Comparison of ENCODE assay signal across 10 mouse cellular contexts in the genomic region with DNA sequence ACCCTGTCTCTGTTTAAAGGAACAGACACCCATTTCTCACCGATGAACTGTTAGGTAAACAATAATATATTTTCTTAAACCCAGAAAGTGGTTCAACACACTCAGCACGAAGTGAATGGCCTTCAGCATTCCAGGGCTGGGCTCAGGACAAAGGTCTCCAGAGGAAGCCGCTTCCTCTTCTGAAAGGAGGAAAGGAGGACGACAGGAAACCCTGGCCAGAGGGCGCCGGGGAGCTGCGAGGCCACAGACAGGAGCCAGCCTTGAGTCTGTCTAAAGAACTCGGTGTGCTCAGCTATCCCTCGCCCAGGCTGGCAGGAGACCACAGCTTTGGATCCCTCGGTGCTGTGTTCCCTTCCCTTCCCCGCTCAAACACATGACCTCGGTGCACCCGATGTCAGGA. TPM values are rescaled to one million over a fixed set of nuclear protein-coding genes. Genes with fewer than 3 reads are reported as not detected.
DNase-seq lines count a peak whose midpoint lies in the region; ATAC-seq and TF ChIP-seq lines count a peak whose summit lies in the region.
"Had no signal": no experiment of that assay in that cellular context is flagged by ENCODE, and none has a peak within 500 bp of the region (broad histone marks: within the 10 kb centered on the region; RNA-seq: fewer than 3 reads in every experiment).

No protein-coding gene starts in this region.

- no peak for TF ChIP-seq POLR2A in heart, adult 2 months (IDR thresholded peaks at IDR 0.05; ENCODE audit: insufficient read depth, low read depth, low read length)
- TF ChIP-seq POLR2A in CH12.LX (IDR thresholded peaks at IDR 0.05; ENCODE audit: low read depth, low read length): no peak

- peak overlapping the region; percentile 22; the same call in 1 of the 2 replicates for H3K9ac ChIP-seq in heart, embryonic 14.5 days (ENCODE audit: low read length)
- no peak overlapping the region for H3K9ac ChIP-seq in heart, adult 2 months (ENCODE audit: low read depth, low read length)
- no peak overlapping the region; the same call in 1 of the 2 replicates for H3K9ac ChIP-seq in CH12.LX (ENCODE audit: insufficient read depth, low read depth)
- no peak overlapping the region for H3K9ac ChIP-seq in forebrain, embryonic 14.5 days (ENCODE audit: low read length)
- H3K9ac ChIP-seq: limb, embryonic 12.5 days had no signal

- TF ChIP-seq EP300 in heart, adult 2 months (IDR thresholded peaks at IDR 0.05; ENCODE audit: insufficient read depth, low read depth, low read length): no peak
- no peak for TF ChIP-seq EP300 in CH12.LX (IDR thresholded peaks at IDR 0.05; ENCODE audit: low read length)

- 15% methylated on average over 13 of the region's 13 CpGs for WGBS in heart, embryonic 14.5 days
- 15% methylated on average over 13 of the region's 13 CpGs for WGBS in heart, adult 2 months
- 12% methylated on average over 13 of the region's 13 CpGs for WGBS in large intestine, adult 2 months
- 24% methylated on average over 13 of the region's 13 CpGs for WGBS in forebrain, embryonic 14.5 days

- ATAC-seq in heart, embryonic 14.5 days (ENCODE audit: insufficient number of reproducible peaks, insufficient read depth, low FRiP score, low read depth): no peak
- no peak for ATAC-seq in forebrain, embryonic 14.5 days

- H3K36me3 ChIP-seq in heart, embryonic 14.5 days (ENCODE audit: control insufficient read depth, insufficient read depth, low read length): no peaks in the 10 kb centered on the region
- H3K36me3 ChIP-seq in heart, adult 2 months (ENCODE audit: control insufficient read depth, insufficient read depth, low read length): no peaks in the 10 kb centered on the region
- H3K36me3 ChIP-seq in CH12.LX (replicated peaks in 1 of 2; ENCODE audit: control insufficient read depth in 1 of 2, insufficient read depth in 1 of 2, low read length in 1 of 2): no peaks in the 10 kb centered on the region
- no peaks in the 10 kb centered on the region for H3K36me3 ChIP-seq in forebrain, embryonic 14.5 days (ENCODE audit: control insufficient read depth, insufficient read depth, low read length)
- H3K36me3 ChIP-seq: limb, embryonic 12.5 days had no signal

- H3K4me3 ChIP-seq in heart, embryonic 14.5 days (ENCODE audit: control insufficient read depth in 1 of 2, insufficient read depth in 1 of 2, low read depth in 1 of 2, low read length in 2 of 2): no peak overlapping the region
- H3K4me3 ChIP-seq in heart, adult 2 months: no peak overlapping the region
- H3K4me3 ChIP-seq in CH12.LX (replicated peaks in 1 of 3; ENCODE audit: low read depth in 2 of 3, low read length in 2 of 3, poor library complexity in 1 of 3): no peak overlapping the region
- no peak overlapping the region for H3K4me3 ChIP-seq in forebrain, embryonic 14.5 days (ENCODE audit: low read depth, low read length)
- H3K4me3 ChIP-seq: limb, embryonic 12.5 days had no signal

- H3K4me2 ChIP-seq in heart, embryonic 14.5 days (ENCODE audit: low read length): peak overlapping the region; percentile 29
- peak overlapping the region; percentile 63 for H3K4me2 ChIP-seq in CH12.LX (ENCODE audit: insufficient read depth, low read depth, poor library complexity, severe bottlenecking)
- no peak overlapping the region for H3K4me2 ChIP-seq in forebrain, embryonic 14.5 days (ENCODE audit: low read length)
- H3K4me2 ChIP-seq: limb, embryonic 12.5 days had no signal

- intact Hi-C loops in heart, adult 2 months (cut with DNase I): no loop called here

- H3K9me3 ChIP-seq in heart, embryonic 14.5 days (ENCODE audit: control insufficient read depth, low read length): no peaks in the 10 kb centered on the region
- peaks cover 5% of the 10 kb centered on the region for H3K9me3 ChIP-seq in CH12.LX (replicated peaks; ENCODE audit: low read length)
- no peaks in the 10 kb centered on the region for H3K9me3 ChIP-seq in forebrain, embryonic 14.5 days (replicated peaks; ENCODE audit: control insufficient read depth, low read length)
- H3K9me3 ChIP-seq: limb, embryonic 12.5 days had no signal

- H3K27me3 ChIP-seq in heart, embryonic 14.5 days (ENCODE audit: control insufficient read depth, insufficient read depth, low read length): no peaks in the 10 kb centered on the region; the same call in 1 of the 2 replicates
- H3K27me3 ChIP-seq in heart, adult 2 months (ENCODE audit: control insufficient read depth, insufficient read depth, low read length): no peaks in the 10 kb centered on the region
- no peaks in the 10 kb centered on the region for H3K27me3 ChIP-seq in CH12.LX (replicated peaks)
- H3K27me3 ChIP-seq in forebrain, embryonic 14.5 days (replicated peaks; ENCODE audit: control insufficient read depth, insufficient read depth, low read length): no peaks in the 10 kb centered on the region

- TF ChIP-seq RAD21 in CH12.LX (IDR thresholded peaks at IDR 0.05; ENCODE audit: low read depth, low read length): no peak

- peaks cover 5 to 9% of the 10 kb centered on the region in 2 experiments; a peak in 3 of 4 replicates for H3K4me1 ChIP-seq in heart, embryonic 14.5 days (ENCODE audit: control insufficient read depth in 2 of 2, insufficient read depth in 2 of 2, low read length in 2 of 2)
- no peaks in the 10 kb centered on the region for H3K4me1 ChIP-seq in heart, adult 2 months (ENCODE audit: control insufficient read depth, insufficient read depth, low read length)
- peaks cover 2 to 19% of the 10 kb centered on the region in 2 experiments; a peak in 3 of 4 replicates for H3K4me1 ChIP-seq in CH12.LX (ENCODE audit: control insufficient read depth in 1 of 2, insufficient read depth in 2 of 2)
- H3K4me1 ChIP-seq in forebrain, embryonic 14.5 days (ENCODE audit: control insufficient read depth, insufficient read depth, low read length): no peaks in the 10 kb centered on the region

- H3K27ac ChIP-seq in heart, embryonic 14.5 days (replicated peaks in 1 of 2; ENCODE audit: control insufficient read depth in 1 of 2, insufficient read depth in 1 of 2, low read depth in 2 of 2, low read length in 2 of 2): no peak overlapping the region
- no peak overlapping the region for H3K27ac ChIP-seq in heart, adult 2 months
- H3K27ac ChIP-seq in CH12.LX (ENCODE audit: insufficient read depth, low read depth): no peak overlapping the region
- H3K27ac ChIP-seq in forebrain, embryonic 14.5 days (ENCODE audit: low read depth, low read length): no peak overlapping the region
- H3K27ac ChIP-seq: limb, embryonic 12.5 days had no signal

- in situ Hi-C loops in CH12.LX (cut with MboI; ENCODE audit: low pct_ligation_motif_present, low pct_unique_long_range_greater_than_20kb, low sequenced_read_pairs): no loop called here

- no peak for TF ChIP-seq CTCF in heart, adult 2 months (IDR thresholded peaks at IDR 0.05)
- 0 out of 4 replicates have a peak, but pooled peaks of 1 of the 2 experiments have one; percentile 17 for TF ChIP-seq CTCF in CH12.LX (conservative IDR thresholded peaks at IDR 0.05 in 1 of 2, IDR thresholded peaks at IDR 0.05 in 1 of 2; ENCODE audit: low read depth in 2 of 2, low read length in 2 of 2)

- dilution Hi-C loops in CH12.LX (cut with MboI; ENCODE audit: extremely low pct_ligation_motif_present, extremely low pct_unique_long_range_greater_than_20kb, low sequenced_read_pairs): no loop called here

- DNase-seq in heart, adult 2 months: no peak
- no peak for DNase-seq in CH12.LX (ENCODE audit: extremely low read depth)
- peak; percentile 44 for DNase-seq in embryo, embryonic 9.5 days (ENCODE audit: extremely low spot score)
- peak; percentile 48 for DNase-seq in large intestine, adult 2 months (ENCODE audit: low read depth, low spot score)
- DNase-seq in forebrain, embryonic 14.5 days (ENCODE audit: low spot score): no peak
- DNase-seq in right cerebral cortex, postnatal 10 days (ENCODE audit: low spot score in 2 of 2): no peak
- DNase-seq in right cerebral cortex, postnatal 25 days: no peak

- no peaks in the 10 kb centered on the region for H3K79me2 ChIP-seq in heart, adult 2 months (replicated peaks; ENCODE audit: control insufficient read depth, insufficient read depth, low read length)
- H3K79me2 ChIP-seq in CH12.LX (replicated peaks; ENCODE audit: control insufficient read depth, extremely low read depth, insufficient read depth, poor library complexity, severe bottlenecking): no peaks in the 10 kb centered on the region

TF ChIP-seq in CH12.LX, 34 proteins besides CTCF, POLR2A, EP300 and RAD21 (continues in another document):
- TF ChIP-seq ZNF384 (IDR thresholded peaks at IDR 0.05; ENCODE audit: low read depth, low read length) (no peak), E2F4 (IDR thresholded peaks at IDR 0.05; ENCODE audit: insufficient replicate concordance, low read depth, low read length) (no peak), SIN3A (IDR thresholded peaks at IDR 0.05; ENCODE audit: low read length) (no peak), UBTF (IDR thresholded peaks at IDR 0.05; ENCODE audit: low read depth, low read length) (no peak), NRF1 (IDR thresholded peaks at IDR 0.05; ENCODE audit: low read depth, low read length) (no peak), MXI1 (IDR thresholded peaks at IDR 0.05; ENCODE audit: low read depth, low read length) (no peak), CHD2 (IDR thresholded peaks at IDR 0.05; ENCODE audit: low read length) (no peak), KAT2A (IDR thresholded peaks at IDR 0.05; ENCODE audit: insufficient replicate concordance, low read length) (no peak), JUN (IDR thresholded peaks at IDR 0.05; ENCODE audit: insufficient read depth, low read depth, low read length) (no peak), JUND (conservative IDR thresholded peaks at IDR 0.05; ENCODE audit: low read depth, low read length) (no peak), CHD1 (IDR thresholded peaks at IDR 0.05; ENCODE audit: low read depth, low read length) (no peak)

RNA-seq across cellular contexts. Expression of gene Gm525, which starts 50.8 kb away (rescaled TPM):
- polyA plus RNA-seq in heart, embryonic 14.5 days (2014; fragmentation: Nextera tagmentation; extraction: Ambion mirVana): not detected in 2 replicates
- total RNA-seq in heart, adult 2 months (2021): not detected
- polyA plus RNA-seq in heart, adult 2 months (2012; rRNA removed): 0.27 TPM in 1 of 2 replicates, not detected in the other
- total RNA-seq in CH12.LX (2012; rRNA removed) (0.34 and 0.46 TPM in 2 replicates), CH12.LX (2014; rRNA removed) (not detected in 2 replicates)
- 0.83 TPM in 1 of 2 replicates, not detected in the other for polyA plus RNA-seq in CH12.LX (2012; ENCODE audit: insufficient read length, low read depth)
- polyA plus RNA-seq in large intestine, adult 2 months (2012; rRNA removed): 0.60 and 0.61 TPM in 2 replicates
- polyA plus RNA-seq in forebrain, embryonic 14.5 days (2014; fragmentation: Nextera tagmentation; extraction: Ambion mirVana): not detected in 2 replicates
- polyA plus RNA-seq: forebrain, embryonic 11.5 days had no signal

RNA-seq across cellular contexts. Expression of gene Dgke, which starts 57.8 kb away (rescaled TPM):
- polyA plus RNA-seq in heart, embryonic 14.5 days (2014; fragmentation: Nextera tagmentation; extraction: Ambion mirVana): 5.7 and 6.7 TPM in 2 replicates
- 10 to 100 TPM in 1 of 2 experiments, 1 to 10 TPM in 1; 9.3 to 12.4 TPM for total RNA-seq in heart, adult 2 months (2021)
- polyA plus RNA-seq in heart, adult 2 months (2012; rRNA removed): 5.6 and 8.2 TPM in 2 replicates
- total RNA-seq in CH12.LX (2012; rRNA removed) (4.8 and 5.8 TPM in 2 replicates), CH12.LX (2014; rRNA removed) (13.4 and 14.3 TPM in 2 replicates)
- polyA plus RNA-seq in CH12.LX (2012; ENCODE audit: insufficient read length, low read depth): 15.0 and 17.0 TPM in 2 replicates
- 1.1 and 2.5 TPM in 2 replicates for polyA plus RNA-seq in large intestine, adult 2 months (2012; rRNA removed)
- polyA plus RNA-seq in forebrain, embryonic 14.5 days (2014; fragmentation: Nextera tagmentation; extraction: Ambion mirVana): 9.9 and 12.0 TPM in 2 replicates

Comparison
In these comparisons a context has a peak if more than half of its experiments do, and no peak if none do; other contexts are left out.
1. DNase-seq: peak in embryo, embryonic 9.5 days (single experiment) and large intestine, adult 2 months (single experiment); none in heart, adult 2 months (0 of 2), CH12.LX (single experiment), forebrain, embryonic 14.5 days (single experiment), right cerebral cortex, postnatal 10 days (0 of 2) and right cerebral cortex, postnatal 25 days (single experiment).